Mouse (Mus musculus) thymus, postnatal 25 days (tissue): ENCODE results near the gene Fkbpl.

Experiments
- DNase-seq: peaks from one replicate; pipeline ENCODE4 v3.0.0; 2022

Fkbpl gene

GRCm38 (mm10) chr17:34671151-34672066, 26.8 kb downstream of the Fkbpl start:
- no peak for DNase-seq

- no peak for DNase-seq
Measured at GRCm38 (mm10) chr17:34672246-34672792, 27.8 kb downstream of the Fkbpl start.

DNA sequence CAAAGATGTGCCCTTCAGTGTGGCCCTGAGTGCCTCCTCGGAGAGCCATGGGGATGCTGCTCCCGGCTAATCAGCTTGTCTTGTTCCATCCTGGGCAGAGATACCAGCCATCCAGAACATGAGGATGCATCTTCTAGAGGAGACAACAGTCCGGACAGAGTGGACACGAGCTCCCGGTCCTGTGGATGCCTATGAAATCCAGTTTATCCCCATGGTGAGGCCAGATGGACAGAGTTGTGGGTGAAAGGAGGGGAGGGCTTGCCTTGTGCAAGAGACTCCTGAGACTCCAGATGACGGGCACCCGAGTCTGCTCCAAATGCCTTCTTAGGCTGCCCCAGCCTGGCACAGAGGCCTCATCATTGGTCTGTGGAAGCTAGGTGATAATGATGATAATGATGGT, 28.6 kb downstream of the Fkbpl start:
- DNase-seq = no peak

- no peak for DNase-seq
Measured at GRCm38 (mm10) chr17:34674524-34675204, 30.1 kb downstream of the Fkbpl start.

- DNase-seq = no peak
Measured at GRCm38 (mm10) chr17:34675205-34676092, 30.9 kb downstream of the Fkbpl start.

- DNase-seq = no peak
Measured at GRCm38 (mm10) chr17:34676093-34676460, 31.5 kb downstream of the Fkbpl start.

GRCm38 (mm10) chr17:34676671-34677070, 32.1 kb downstream of the Fkbpl start:
- no peak for DNase-seq

DNA sequence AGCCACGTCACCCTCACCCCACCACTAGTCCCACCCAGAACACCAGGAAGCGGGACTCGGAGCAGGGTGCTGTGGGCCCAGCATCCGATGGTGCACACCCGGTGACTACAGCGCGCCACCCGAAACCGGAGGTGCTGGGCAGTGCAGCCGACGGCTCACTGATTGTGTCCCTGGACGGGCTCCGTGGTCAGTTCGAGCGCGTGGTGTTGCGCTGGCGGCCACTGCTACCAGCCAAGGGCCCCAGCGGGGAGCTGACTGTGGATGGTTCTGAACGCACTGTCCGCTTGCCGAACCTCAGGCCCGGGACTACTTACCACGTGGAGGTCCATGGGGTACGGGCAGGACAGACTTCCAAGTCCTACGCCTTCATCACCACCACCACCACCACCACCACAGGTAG, 35.6 kb downstream of the Fkbpl start:
- no peak for DNase-seq

- no peak for DNase-seq
Measured at GRCm38 (mm10) chr17:34680621-34681020, 36.1 kb downstream of the Fkbpl start.

GRCm38 (mm10) chr17:34681132-34681571, 36.6 kb downstream of the Fkbpl start:
- DNase-seq = no peak

DNA sequence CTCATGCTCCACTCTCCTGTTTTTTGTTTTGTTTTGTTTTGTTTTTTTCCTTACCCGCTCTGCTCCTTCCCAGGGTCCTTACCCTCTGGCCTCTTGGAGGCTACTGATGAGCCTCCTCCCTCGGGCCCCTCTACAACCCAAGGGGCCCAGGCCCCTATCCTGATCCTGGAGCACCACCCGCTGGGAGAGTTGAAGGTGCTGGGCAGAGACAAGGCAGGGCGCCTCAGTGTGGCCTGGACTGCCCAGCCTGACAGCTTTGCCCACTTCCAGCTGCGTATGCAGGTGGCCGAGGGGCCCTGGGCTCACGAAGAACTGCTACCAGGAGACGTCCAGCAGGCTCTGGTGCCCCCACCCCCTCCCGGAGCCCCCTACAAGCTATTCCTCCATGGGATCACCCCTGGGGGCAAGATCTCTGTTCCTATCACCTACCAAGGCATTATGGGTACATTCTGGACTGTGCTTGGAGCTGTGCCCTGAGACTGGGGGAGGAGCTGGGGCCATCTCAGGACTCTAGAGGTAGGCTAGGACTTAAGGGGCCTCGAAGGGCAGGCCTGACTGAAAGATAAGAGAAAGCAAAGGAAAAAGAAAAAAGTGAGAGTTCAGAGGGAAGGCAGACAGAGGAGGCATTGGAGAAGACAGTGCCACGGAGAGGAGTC, 37.4 kb downstream of the Fkbpl start:
- no peak for DNase-seq

DNA sequence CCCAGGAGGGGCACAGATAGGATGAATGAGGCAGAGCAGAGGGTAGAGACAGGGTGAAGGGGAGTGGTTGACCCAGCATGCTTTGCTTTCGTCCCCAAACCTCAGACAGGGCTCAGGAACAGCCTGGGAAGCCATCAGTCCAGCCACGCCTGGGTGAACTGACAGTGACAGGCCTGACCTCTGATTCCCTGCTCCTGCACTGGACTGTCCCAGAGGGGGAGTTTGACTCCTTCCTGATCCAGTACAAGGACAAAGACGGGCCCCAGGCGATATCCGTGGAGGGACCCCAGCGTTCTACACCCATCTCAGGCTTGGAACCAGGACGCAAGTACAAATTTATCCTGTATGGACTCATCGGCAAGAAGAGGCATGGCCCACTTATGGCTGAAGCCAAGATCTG, 38.6 kb downstream of the Fkbpl start:
- DNase-seq = no peak

DNA sequence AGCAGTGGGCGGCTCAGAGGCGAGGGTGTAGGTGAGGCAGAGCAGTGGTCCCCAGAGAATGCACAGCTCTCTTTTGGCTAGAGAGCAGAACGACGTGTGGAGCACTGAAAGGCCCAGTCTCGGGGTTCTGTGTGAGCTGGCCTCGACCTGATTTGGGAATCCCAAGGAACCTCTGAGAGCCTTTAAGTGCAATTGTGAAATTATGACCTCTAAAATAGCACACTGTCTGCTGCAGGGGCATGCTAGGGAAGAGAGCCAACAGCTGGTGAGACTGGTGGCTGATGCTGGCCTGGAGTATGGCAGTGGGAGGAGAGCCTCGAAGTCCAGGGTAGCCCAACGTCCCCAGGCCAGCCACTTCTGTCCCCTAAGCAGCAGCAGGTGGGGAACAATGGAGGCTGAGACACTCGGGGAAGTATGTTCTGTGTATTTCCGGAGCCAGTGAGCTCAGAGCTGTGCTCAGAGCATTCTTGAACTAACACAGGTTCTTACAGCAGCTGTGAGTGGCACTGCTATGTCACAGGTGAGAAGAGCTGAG, 39.2 kb downstream of the Fkbpl start:
- DNase-seq = no peak

GRCm38 (mm10) chr17:34684253-34684893, 39.8 kb downstream of the Fkbpl start:
- no peak for DNase-seq

DNA sequence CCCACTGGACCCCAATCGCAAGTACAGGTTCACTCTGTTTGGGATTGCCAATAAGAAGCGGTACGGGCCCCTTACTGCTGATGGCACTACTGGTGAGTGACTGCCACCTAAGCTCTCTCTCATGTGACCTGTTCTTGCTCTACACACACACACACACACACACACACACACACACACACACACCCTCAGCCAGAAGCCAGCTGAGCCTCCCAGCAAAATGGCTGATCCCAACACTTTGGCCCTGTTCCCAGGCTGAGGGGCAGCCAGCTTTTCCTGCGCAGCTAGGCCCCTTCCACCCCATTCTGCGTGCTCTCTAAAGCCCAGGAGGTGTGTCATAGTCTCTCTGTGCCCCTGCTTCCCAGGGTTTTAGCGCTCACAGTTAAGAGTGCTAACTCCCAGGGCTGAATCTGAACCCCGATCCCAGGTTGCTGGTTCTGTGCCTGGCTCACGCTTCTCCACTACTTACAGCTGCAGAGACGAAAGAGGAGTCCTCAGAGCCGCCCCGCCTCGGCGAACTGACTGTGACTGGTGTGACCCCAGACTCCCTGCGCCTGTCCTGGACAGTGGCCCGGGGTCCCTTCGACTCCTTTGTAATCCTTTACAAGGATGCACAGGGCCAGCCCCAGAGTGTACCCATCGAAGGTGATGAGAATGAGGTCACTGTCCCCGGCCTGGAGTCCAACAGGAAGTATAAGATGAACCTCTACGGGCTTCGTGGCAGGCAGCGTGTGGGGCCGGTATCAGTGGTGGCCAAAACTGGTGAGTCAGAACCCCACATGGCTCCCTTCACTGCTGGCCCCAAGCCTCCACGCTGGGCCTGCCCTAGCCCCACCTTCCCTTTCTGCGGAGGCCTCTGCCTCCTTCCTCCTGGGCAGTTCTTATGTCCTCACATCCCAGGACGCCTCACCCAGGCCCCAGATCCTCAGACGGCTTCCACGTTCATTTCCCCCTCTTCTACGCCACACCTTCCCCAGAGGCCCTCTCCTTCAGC, 40.9 kb downstream of the Fkbpl start:
- no peak for DNase-seq

- DNase-seq = no peak
Measured at GRCm38 (mm10) chr17:34688889-34689288, 44.3 kb downstream of the Fkbpl start.

DNA sequence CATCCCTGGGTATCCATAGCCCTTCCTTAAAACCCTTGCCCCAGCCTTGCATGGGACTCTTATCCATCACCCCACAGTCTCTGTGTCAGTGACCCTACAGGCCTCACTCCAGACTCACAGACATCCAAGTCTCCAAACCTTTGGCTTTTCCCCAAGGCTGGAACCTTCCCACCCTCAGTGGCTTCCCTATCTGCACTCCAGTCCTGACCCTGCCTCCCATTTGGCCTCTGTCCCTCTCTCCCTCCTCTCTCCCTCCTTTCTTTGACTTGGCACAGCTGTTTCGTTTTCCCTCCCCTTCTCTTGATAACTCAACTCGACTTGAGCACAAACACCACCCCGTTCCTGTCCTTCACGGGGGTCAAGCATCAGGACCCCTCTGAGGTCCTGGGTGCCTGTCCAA, 45.9 kb downstream of the Fkbpl start:
- no peak for DNase-seq

DNA sequence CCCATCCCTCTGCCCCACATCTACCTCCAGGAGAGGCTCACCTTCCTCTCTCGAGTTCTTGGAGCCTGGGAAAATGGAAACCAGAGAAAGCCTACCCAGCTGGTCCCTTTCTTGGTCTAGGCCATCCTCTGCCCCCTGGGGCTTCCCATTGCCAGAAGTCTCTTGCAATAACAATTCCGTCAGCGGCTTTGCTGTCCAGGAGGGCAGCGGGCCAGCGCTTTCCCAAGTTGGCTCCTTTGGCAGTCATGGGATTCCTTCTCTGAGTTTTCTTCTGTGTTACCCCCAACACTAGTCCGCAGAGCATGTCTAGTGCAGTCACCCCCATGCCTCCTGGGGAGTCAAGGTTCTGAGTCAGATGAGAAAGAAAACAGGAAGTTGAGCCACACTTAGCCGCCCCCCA, 48.3 kb downstream of the Fkbpl start:
- no peak for DNase-seq
